Mouse (Mus musculus) A20 (cell line): ENCODE results near the gene Prune1.
A peak's percentile ranks its signal among the peaks of the same experiment; 100 is the strongest.

Experiments
- DNase-seq: peaks from one replicate; pipeline ENCODE4 v3.0.0-alpha.2; 2011; ENCODE audit warnings: low read depth, low spot score

Prune1 gene

GRCm38 (mm10) chr3:95281216-95282126 lies at the start of gene Prune1, which contains the start of gene Mindy1:
Gene Prune1 (minus strand): TSS chr3:95282076.
Gene Mindy1 (plus strand): TSS chr3:95281345.
- peak; percentile 99 for DNase-seq

- DNase-seq, result no peak
These were observed 49.7 kb upstream of the Prune1 start for GRCm38 (mm10) chr3:95331528-95331927.

GRCm38 (mm10) chr3:95328803-95329404 lies 47.0 kb upstream of the Prune1 start:
- DNase-seq, result no peak

- DNase-seq, result no peak
These were observed 42.7 kb upstream of the Prune1 start for GRCm38 (mm10) chr3:95324454-95325144.

GRCm38 (mm10) chr3:95323429-95323828 lies 41.6 kb upstream of the Prune1 start:
- no peak for DNase-seq

- DNase-seq, result no peak
These were observed 38.1 kb upstream of the Prune1 start for GRCm38 (mm10) chr3:95319701-95320625.

- peak; percentile 65 for DNase-seq
These were observed 37.2 kb upstream of the Prune1 start for GRCm38 (mm10) chr3:95319110-95319509.

- DNase-seq, result no peak
These were observed 36.7 kb upstream of the Prune1 start for GRCm38 (mm10) chr3:95318548-95318947.

GRCm38 (mm10) chr3:95317414-95318080 lies 35.7 kb upstream of the Prune1 start:
- DNase-seq, result peak; percentile 80

GRCm38 (mm10) chr3:95315844-95316550 lies 34.1 kb upstream of the Prune1 start:
- no peak for DNase-seq

- peak; percentile 93 for DNase-seq
These were observed 33.4 kb upstream of the Prune1 start for GRCm38 (mm10) chr3:95315094-95315843.

- peak; percentile 69 for DNase-seq
These were observed 32.7 kb upstream of the Prune1 start, which contains the start of gene Cers2 for GRCm38 (mm10) chr3:95314486-95315093. Gene Cers2 (plus strand): TSS chr3:95314791.

GRCm38 (mm10) chr3:95314075-95314474 lies 32.2 kb upstream of the Prune1 start:
- DNase-seq, result no peak

GRCm38 (mm10) chr3:95313476-95313875 lies 31.6 kb upstream of the Prune1 start:
- peak; percentile 74 for DNase-seq

GRCm38 (mm10) chr3:95312623-95313022 lies 30.7 kb upstream of the Prune1 start:
- peak; percentile 63 for DNase-seq

- peak; percentile 86 for DNase-seq
These were observed 29.3 kb upstream of the Prune1 start for GRCm38 (mm10) chr3:95310968-95311882.

- DNase-seq, result no peak
These were observed 28.6 kb upstream of the Prune1 start for GRCm38 (mm10) chr3:95310496-95310895.

- no peak for DNase-seq
These were observed 25.2 kb upstream of the Prune1 start, which contains the start of gene Anxa9 for GRCm38 (mm10) chr3:95307100-95307499. Gene Anxa9 (minus strand): TSS chr3:95307176.
